Mouse (Mus musculus) forebrain, embryonic 11.5 days (tissue): ENCODE data around the gene Ubxn6. TPM values are rescaled to one million over a fixed set of nuclear protein-coding genes. Genes with fewer than 3 reads are reported as not detected.

Source experiments
- ATAC-seq: fragments of 200-750 bp; cut with Nextera tagmentation; replicated peaks from 2 replicates; pipeline ENCODE4 v1.8.0; 2017; ENCODE audit warnings: moderate TSS enrichment; ENCODE audit not compliant: low FRiP score
- DNase-seq: peaks from one replicate; pipeline ENCODE4 v3.0.0-alpha.2; 2017; ENCODE audit warnings: low spot score
- H3K27ac ChIP-seq: fragments of 300-500 bp; sonication (generic); 2 replicates; pipeline ENCODE4 v1.5.1; 2014; ENCODE audit warnings: low read depth, low read length
- H3K27me3 ChIP-seq: fragments of 300-500 bp; sonication (generic); 2 replicates; pipeline ENCODE4 v1.6.1; 2014; ENCODE audit warnings: mild to moderate bottlenecking, low read length, mixed read lengths; ENCODE audit not compliant: control insufficient read depth, insufficient read depth
- H3K36me3 ChIP-seq: fragments of 300-500 bp; sonication (generic); 2 replicates; pipeline ENCODE4 v1.6.1; 2014; ENCODE audit warnings: mild to moderate bottlenecking, low read length, moderate library complexity, mixed read lengths; ENCODE audit not compliant: control insufficient read depth, insufficient read depth
- H3K4me1 ChIP-seq: fragments of 300-500 bp; sonication (generic); replicated peaks from 2 replicates; pipeline ENCODE4 v1.6.1; 2014; ENCODE audit warnings: low read length, mixed read lengths; ENCODE audit not compliant: control insufficient read depth, insufficient read depth
- H3K4me2 ChIP-seq: fragments of 300-500 bp; sonication (generic); 2 replicates; pipeline ENCODE4 v1.6.1; 2014; ENCODE audit warnings: low read depth, mild to moderate bottlenecking, low read length, moderate library complexity, mixed read lengths; ENCODE audit not compliant: severe bottlenecking
- H3K4me3 ChIP-seq: fragments of 300-500 bp; sonication (generic); 2 replicates; pipeline ENCODE4 v1.5.1; 2014; ENCODE audit warnings: low read depth, low read length
- H3K9ac ChIP-seq: fragments of 300-500 bp; sonication (generic); 2 replicates; pipeline ENCODE4 v1.6.1; 2014; ENCODE audit warnings: low read length
- H3K9me3 ChIP-seq: fragments of 300-500 bp; sonication (generic); 2 replicates; pipeline ENCODE4 v1.6.1; 2016; ENCODE audit warnings: low read length, mixed read lengths; ENCODE audit not compliant: control insufficient read depth
- WGBS: fragments of 180-500 bp; shearing (Covaris S2); extraction: QIAGEN DNeasy Blood & Tissue Kit; methylation state at CpG from one replicate; pipeline ENCODE4 v1.1.7; 2014; 5-methylcytosine and 5-hydroxymethylcytosine counted together
- polyA plus RNA-seq: library from polyadenylated mRNA; unstranded; fragments of >200 nt; fragmentation: Nextera tagmentation; extraction: Ambion mirVana; gene quantifications from 2 replicates; pipeline ENCODE4 v1.2.1, GENCODE M21; 2014

Gene Ubxn6
- polyA plus RNA-seq, 1 experiment from 2014 or later: 43.2 TPM

DNA sequence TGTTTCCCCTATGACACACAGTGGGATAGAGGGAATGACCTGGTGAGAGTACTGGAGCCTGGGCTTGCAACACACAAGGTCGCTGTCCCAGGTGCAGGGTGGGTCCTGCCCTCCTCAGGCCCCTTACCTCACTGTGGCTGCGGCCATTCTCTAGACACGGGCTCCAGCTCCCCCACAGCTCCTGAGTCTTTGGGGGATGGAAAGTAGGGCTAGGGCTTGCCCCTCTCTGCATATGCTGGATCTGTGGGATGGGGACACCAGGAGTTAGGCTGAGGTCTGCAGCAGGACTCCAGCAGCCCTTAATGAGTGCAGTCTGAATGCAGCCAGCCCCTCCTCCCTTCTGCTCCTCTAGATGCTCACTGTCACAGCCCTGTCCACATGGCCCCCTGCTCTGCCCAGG is 37.9 kb upstream of the Ubxn6 start:
- Histone ChIP-seq H3K4me2 (no peak overlapping the region), H3K36me3 (no peaks in the 10 kb centered on the region), H3K4me1 (peaks cover 5% of the 10 kb centered on the region; the same call in 1 of the 2 replicates), H3K4me3 (no peak overlapping the region), H3K9me3 (no peaks in the 10 kb centered on the region), H3K9ac (no peak overlapping the region), H3K27me3 (peaks cover 2% of the 10 kb centered on the region; the same call in 1 of the 2 replicates), H3K27ac (no peak overlapping the region)
- no peak for ATAC-seq
- WGBS: 55% methylated on average over 3 of the region's 3 CpGs
- DNase-seq: no peak

- 42% methylated on average over 5 of the region's 5 CpGs for WGBS
- Histone ChIP-seq H3K9me3 (no peaks in the 10 kb centered on the region), H3K27ac (no peak overlapping the region), H3K4me3 (no peak overlapping the region), H3K27me3 (no peaks in the 10 kb centered on the region; the same call in 1 of the 2 replicates), H3K9ac (no peak overlapping the region), H3K4me2 (no peak overlapping the region), H3K4me1 (no peaks in the 10 kb centered on the region), H3K36me3 (no peaks in the 10 kb centered on the region)
- ATAC-seq (peak; percentile 57), DNase-seq (peak; percentile 80)
These were observed 37.0 kb upstream of the Ubxn6 start for GRCm38 (mm10) chr17:56111864-56112263.

DNA sequence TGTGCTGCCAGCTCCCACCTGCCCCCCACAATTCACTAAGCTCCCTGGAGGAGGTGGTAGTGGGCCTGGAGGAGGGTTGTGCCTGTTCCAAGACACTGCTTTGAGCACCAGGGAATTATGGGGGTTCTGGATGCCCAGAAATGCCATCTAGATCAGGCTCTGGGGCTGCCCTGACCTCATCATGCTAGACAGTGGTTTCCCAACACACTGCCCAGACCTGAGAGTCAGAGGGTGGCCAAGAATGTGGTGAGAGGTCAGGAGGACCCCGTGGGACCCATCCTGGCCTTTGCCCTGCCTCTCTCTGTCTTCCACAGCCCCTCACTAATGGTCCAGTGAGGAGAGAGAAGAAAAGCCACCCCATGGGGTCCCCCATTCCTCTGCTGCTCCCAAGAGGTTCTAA is 36.2 kb upstream of the Ubxn6 start:
- WGBS: 60% methylated on average over 1 of the region's 1 CpGs
- no peak for DNase-seq
- no peak overlapping the region for H3K27ac ChIP-seq
- ATAC-seq: no peak
- no peaks in the 10 kb centered on the region for H3K36me3 ChIP-seq
- H3K9me3 ChIP-seq: no peaks in the 10 kb centered on the region
- no peak overlapping the region for H3K4me3 ChIP-seq
- H3K4me1 ChIP-seq: no peaks in the 10 kb centered on the region
- no peaks in the 10 kb centered on the region for H3K27me3 ChIP-seq
- no peak overlapping the region for H3K9ac ChIP-seq
- H3K4me2 ChIP-seq: no peak overlapping the region

GRCm38 (mm10) chr17:56110571-56110970 is 35.7 kb upstream of the Ubxn6 start:
- no peak overlapping the region for H3K4me3 ChIP-seq
- H3K9ac ChIP-seq: no peak overlapping the region
- WGBS: 70% methylated on average over 4 of the region's 4 CpGs
- no peak for DNase-seq
- no peak overlapping the region for H3K4me2 ChIP-seq
- no peaks in the 10 kb centered on the region for H3K4me1 ChIP-seq
- H3K9me3 ChIP-seq: no peaks in the 10 kb centered on the region
- no peak for ATAC-seq
- no peaks in the 10 kb centered on the region for H3K36me3 ChIP-seq
- no peak overlapping the region for H3K27ac ChIP-seq
- no peaks in the 10 kb centered on the region for H3K27me3 ChIP-seq

- 59% methylated on average over 10 of the region's 10 CpGs for WGBS
- Histone ChIP-seq H3K27ac (no peak within 1 kb of the TSS), H3K4me2 (no peak within 1 kb of the TSS), H3K4me1 (no peaks in the 10 kb centered on the region), H3K4me3 (no peak within 1 kb of the TSS), H3K9me3 (no peaks in the 10 kb centered on the region), H3K9ac (no peak within 1 kb of the TSS), H3K27me3 (no peaks in the 10 kb centered on the region), H3K36me3 (no peaks in the 10 kb centered on the region)
- ATAC-seq: no peak
- no peak for DNase-seq
These were observed 34.6 kb upstream of the Ubxn6 start, which contains the start of gene Plin4 for GRCm38 (mm10) chr17:56109219-56110051. Plin4 (minus strand) TSS chr17:56109803.

DNA sequence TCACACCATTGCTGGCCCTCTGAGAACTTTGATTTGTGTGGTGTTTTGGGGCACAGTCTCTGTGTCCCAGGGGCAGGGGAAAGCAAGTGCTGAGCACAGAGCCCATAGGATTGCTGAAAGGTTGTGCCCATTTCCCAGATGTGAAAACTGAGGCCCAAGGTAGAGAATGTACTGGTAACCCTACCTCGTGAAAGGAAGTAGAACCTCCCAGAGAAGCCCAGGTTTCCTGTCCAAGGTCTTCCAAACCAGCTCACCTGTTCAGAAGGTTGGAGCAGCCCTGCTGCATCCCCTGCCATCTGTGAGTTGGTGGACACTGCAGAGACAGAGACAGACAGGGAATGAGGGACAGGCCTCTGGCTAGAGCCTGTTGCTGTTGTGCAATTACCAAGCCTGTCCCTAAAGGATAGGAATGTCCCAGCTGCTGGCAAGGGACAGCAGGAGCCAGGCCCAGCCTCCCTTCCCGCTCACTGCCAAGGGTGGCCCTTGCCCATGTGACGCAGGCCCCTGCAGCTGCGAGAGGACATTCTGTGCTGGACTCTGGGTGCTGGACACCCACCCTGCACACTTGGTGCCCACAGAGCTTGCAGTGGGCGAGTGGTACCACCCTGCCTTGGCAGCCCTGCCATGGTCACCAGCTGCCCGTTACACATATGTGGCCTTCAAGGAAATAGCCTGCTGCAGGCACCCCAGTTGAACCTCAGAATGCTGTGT is 33.7 kb upstream of the Ubxn6 start:
- H3K36me3 ChIP-seq: no peaks in the 10 kb centered on the region; the same call in 1 of the 2 replicates
- H3K4me3 ChIP-seq: no peak overlapping the region
- no peaks in the 10 kb centered on the region for H3K27me3 ChIP-seq
- ATAC-seq: no peak
- no peak overlapping the region for H3K27ac ChIP-seq
- no peaks in the 10 kb centered on the region for H3K9me3 ChIP-seq
- 85% methylated on average over 6 of the region's 6 CpGs for WGBS
- no peak overlapping the region for H3K4me2 ChIP-seq
- no peak overlapping the region for H3K9ac ChIP-seq
- DNase-seq: no peak
- H3K4me1 ChIP-seq: no peaks in the 10 kb centered on the region

DNA sequence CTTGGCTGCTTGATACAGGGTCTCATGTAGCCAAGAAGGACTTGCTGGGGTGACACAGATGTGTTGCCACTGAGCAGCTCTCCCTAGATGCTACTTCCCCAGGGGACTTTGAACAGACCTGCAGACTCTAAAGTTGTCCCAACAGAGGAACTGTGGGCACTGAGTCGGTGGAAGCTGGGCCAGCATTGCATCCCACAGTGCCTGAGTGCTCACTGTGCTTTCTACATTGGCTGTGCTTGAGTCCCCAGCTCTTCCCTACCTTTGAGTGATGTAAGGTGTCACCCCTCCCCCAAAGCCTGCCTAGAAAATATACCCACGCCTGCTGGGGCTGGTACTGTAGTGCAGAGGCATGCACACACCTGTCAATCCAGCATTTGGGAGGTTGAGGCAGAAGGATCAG is 32.9 kb upstream of the Ubxn6 start:
- Histone ChIP-seq H3K27me3 (no peaks in the 10 kb centered on the region), H3K36me3 (no peaks in the 10 kb centered on the region; the same call in 1 of the 2 replicates), H3K4me3 (no peak overlapping the region), H3K9me3 (no peaks in the 10 kb centered on the region), H3K27ac (no peak overlapping the region), H3K9ac (no peak overlapping the region), H3K4me1 (no peaks in the 10 kb centered on the region), H3K4me2 (no peak overlapping the region)
- no peak for DNase-seq
- ATAC-seq: no peak
- WGBS: 72% methylated on average over 2 of the region's 2 CpGs

- Histone ChIP-seq H3K27ac (no peak overlapping the region), H3K27me3 (no peaks in the 10 kb centered on the region), H3K9ac (no peak overlapping the region), H3K36me3 (no peaks in the 10 kb centered on the region; the same call in 1 of the 2 replicates), H3K4me3 (no peak overlapping the region), H3K9me3 (no peaks in the 10 kb centered on the region), H3K4me2 (no peak overlapping the region), H3K4me1 (no peaks in the 10 kb centered on the region)
- DNase-seq: no peak
- WGBS: 83% methylated on average over 4 of the region's 4 CpGs
- ATAC-seq: no peak
These were observed 32.2 kb upstream of the Ubxn6 start for GRCm38 (mm10) chr17:56106981-56107380.
